Mouse (Mus musculus): Measurements from ENCODE around the gene Magi1. TPM values are rescaled to one million over a fixed set of nuclear protein-coding genes. Genes with fewer than 3 reads are reported as not detected.

Magi1 gene
- polyA plus RNA-seq, 1 experiment from 2014 or later = 10.9 TPM

- no peak overlapping the region for H3K4me2 ChIP-seq (replicated peaks; ENCODE audit: low read depth, low read length)
- no peak overlapping the region for H3K4me3 ChIP-seq (ENCODE audit: low read length)
- H3K9me3 ChIP-seq (ENCODE audit: control insufficient read depth, low read length) = no peaks in the 10 kb centered on the region
- no peaks in the 10 kb centered on the region for H3K27me3 ChIP-seq (ENCODE audit: control insufficient read depth, insufficient read depth, low read length)
- H3K4me1 ChIP-seq (ENCODE audit: control insufficient read depth, insufficient read depth, low read length) = no peaks in the 10 kb centered on the region
- ATAC-seq (ENCODE audit: low FRiP score, low TSS enrichment) = no peak
- no peak overlapping the region for H3K27ac ChIP-seq (ENCODE audit: low read depth, low read length)
- no peak overlapping the region for H3K9ac ChIP-seq (ENCODE audit: low read depth, low read length)
- H3K36me3 ChIP-seq (ENCODE audit: control insufficient read depth, insufficient read depth, low read length) = no peaks in the 10 kb centered on the region
- 82% methylated on average over 7 of the region's 7 CpGs for WGBS
These were observed 19.4 kb downstream of the Magi1 start for GRCm38 (mm10) chr6:94264183-94264941.

- H3K27ac ChIP-seq (ENCODE audit: low read depth, low read length) = no peak overlapping the region
- no peak for ATAC-seq (ENCODE audit: low FRiP score, low TSS enrichment)
- WGBS = 92% methylated on average over 5 of the region's 5 CpGs
- no peaks in the 10 kb centered on the region for H3K36me3 ChIP-seq (ENCODE audit: control insufficient read depth, insufficient read depth, low read length)
- no peaks in the 10 kb centered on the region for H3K9me3 ChIP-seq (ENCODE audit: control insufficient read depth, low read length)
- no peak overlapping the region for H3K9ac ChIP-seq (ENCODE audit: low read depth, low read length)
- H3K4me1 ChIP-seq (ENCODE audit: control insufficient read depth, insufficient read depth, low read length) = peaks cover 18% of the 10 kb centered on the region; the same call in 1 of the 2 replicates
- H3K4me2 ChIP-seq (replicated peaks; ENCODE audit: low read depth, low read length) = no peak overlapping the region
- no peak overlapping the region for H3K4me3 ChIP-seq (ENCODE audit: low read length)
- H3K27me3 ChIP-seq (ENCODE audit: control insufficient read depth, insufficient read depth, low read length) = no peaks in the 10 kb centered on the region
These were observed 22.9 kb downstream of the Magi1 start for GRCm38 (mm10) chr6:94260831-94261230.

GRCm38 (mm10) chr6:94259981-94260380, 23.7 kb downstream of the Magi1 start:
- H3K9ac ChIP-seq (ENCODE audit: low read depth, low read length) = no peak overlapping the region
- H3K4me3 ChIP-seq (ENCODE audit: low read length) = no peak overlapping the region
- no peak overlapping the region for H3K4me2 ChIP-seq (replicated peaks; ENCODE audit: low read depth, low read length)
- no peak for ATAC-seq (ENCODE audit: low FRiP score, low TSS enrichment)
- 94% methylated on average over 2 of the region's 2 CpGs for WGBS
- no peaks in the 10 kb centered on the region for H3K36me3 ChIP-seq (ENCODE audit: control insufficient read depth, insufficient read depth, low read length)
- H3K27ac ChIP-seq (ENCODE audit: low read depth, low read length) = no peak overlapping the region
- no peaks in the 10 kb centered on the region for H3K9me3 ChIP-seq (ENCODE audit: control insufficient read depth, low read length)
- peaks cover 26% of the 10 kb centered on the region; the same call in 1 of the 2 replicates for H3K4me1 ChIP-seq (ENCODE audit: control insufficient read depth, insufficient read depth, low read length)
- no peaks in the 10 kb centered on the region for H3K27me3 ChIP-seq (ENCODE audit: control insufficient read depth, insufficient read depth, low read length)

GRCm38 (mm10) chr6:94257831-94258173, 25.9 kb downstream of the Magi1 start:
- no peaks in the 10 kb centered on the region for H3K9me3 ChIP-seq (ENCODE audit: control insufficient read depth, low read length)
- 76% methylated on average over 3 of the region's 3 CpGs for WGBS
- ATAC-seq (ENCODE audit: low FRiP score, low TSS enrichment) = no peak
- H3K4me2 ChIP-seq (replicated peaks; ENCODE audit: low read depth, low read length) = no peak overlapping the region
- no peaks in the 10 kb centered on the region for H3K27me3 ChIP-seq (ENCODE audit: control insufficient read depth, insufficient read depth, low read length)
- H3K4me3 ChIP-seq (ENCODE audit: low read length) = no peak overlapping the region
- no peak overlapping the region for H3K9ac ChIP-seq (ENCODE audit: low read depth, low read length)
- no peak overlapping the region for H3K27ac ChIP-seq (ENCODE audit: low read depth, low read length)
- peaks cover 40% of the 10 kb centered on the region for H3K4me1 ChIP-seq (ENCODE audit: control insufficient read depth, insufficient read depth, low read length)
- no peaks in the 10 kb centered on the region for H3K36me3 ChIP-seq (ENCODE audit: control insufficient read depth, insufficient read depth, low read length)

GRCm38 (mm10) chr6:94256982-94257830, 26.5 kb downstream of the Magi1 start:
- Histone ChIP-seq H3K36me3 (ENCODE audit: control insufficient read depth, insufficient read depth, low read length) (no peaks in the 10 kb centered on the region), H3K27ac (ENCODE audit: low read depth, low read length) (peak overlapping the region; percentile 75), H3K4me2 (replicated peaks; ENCODE audit: low read depth, low read length) (no peak overlapping the region), H3K27me3 (ENCODE audit: control insufficient read depth, insufficient read depth, low read length) (no peaks in the 10 kb centered on the region), H3K9ac (ENCODE audit: low read depth, low read length) (no peak overlapping the region), H3K4me3 (ENCODE audit: low read length) (no peak overlapping the region), H3K4me1 (ENCODE audit: control insufficient read depth, insufficient read depth, low read length) (peaks cover 40% of the 10 kb centered on the region), H3K9me3 (ENCODE audit: control insufficient read depth, low read length) (no peaks in the 10 kb centered on the region)
- 38% methylated on average over 12 of the region's 12 CpGs for WGBS
- 0 out of 2 replicates have a peak, but pooled peaks have one; percentile 26 for ATAC-seq (ENCODE audit: low FRiP score, low TSS enrichment)

GRCm38 (mm10) chr6:94253943-94254342, 29.8 kb downstream of the Magi1 start:
- H3K4me1 ChIP-seq (ENCODE audit: control insufficient read depth, insufficient read depth, low read length) = peaks cover 49% of the 10 kb centered on the region
- H3K9me3 ChIP-seq (ENCODE audit: control insufficient read depth, low read length) = no peaks in the 10 kb centered on the region
- no peaks in the 10 kb centered on the region for H3K27me3 ChIP-seq (ENCODE audit: control insufficient read depth, insufficient read depth, low read length)
- no peak overlapping the region for H3K9ac ChIP-seq (ENCODE audit: low read depth, low read length)
- H3K4me2 ChIP-seq (replicated peaks; ENCODE audit: low read depth, low read length) = no peak overlapping the region
- WGBS = 79% methylated on average over 8 of the region's 8 CpGs
- H3K27ac ChIP-seq (ENCODE audit: low read depth, low read length) = no peak overlapping the region
- H3K4me3 ChIP-seq (ENCODE audit: low read length) = no peak overlapping the region
- no peaks in the 10 kb centered on the region for H3K36me3 ChIP-seq (ENCODE audit: control insufficient read depth, insufficient read depth, low read length)
- peak; percentile 36 for ATAC-seq (ENCODE audit: low FRiP score, low TSS enrichment)

- ATAC-seq (ENCODE audit: low FRiP score, low TSS enrichment) = no peak
- Histone ChIP-seq H3K27ac (ENCODE audit: low read depth, low read length) (no peak overlapping the region), H3K4me1 (ENCODE audit: control insufficient read depth, insufficient read depth, low read length) (peaks cover 37% of the 10 kb centered on the region)
These were observed 32.3 kb downstream of the Magi1 start for GRCm38 (mm10) chr6:94251358-94251945.

GRCm38 (mm10) chr6:94249286-94249790, 34.4 kb downstream of the Magi1 start:
- Histone ChIP-seq H3K27ac (ENCODE audit: low read depth, low read length) (no peak overlapping the region), H3K9ac (ENCODE audit: low read depth, low read length) (no peak overlapping the region), H3K4me2 (replicated peaks; ENCODE audit: low read depth, low read length) (no peak overlapping the region), H3K9me3 (ENCODE audit: control insufficient read depth, low read length) (no peaks in the 10 kb centered on the region), H3K4me3 (ENCODE audit: low read length) (no peak overlapping the region), H3K27me3 (ENCODE audit: control insufficient read depth, insufficient read depth, low read length) (no peaks in the 10 kb centered on the region), H3K36me3 (ENCODE audit: control insufficient read depth, insufficient read depth, low read length) (no peaks in the 10 kb centered on the region), H3K4me1 (ENCODE audit: control insufficient read depth, insufficient read depth, low read length) (peaks cover 18% of the 10 kb centered on the region)
- 0 out of 2 replicates have a peak, but pooled peaks have one; percentile 56 for ATAC-seq (ENCODE audit: low FRiP score, low TSS enrichment)
- WGBS = 66% methylated on average over 9 of the region's 9 CpGs

More at GRCm38 (mm10) chr6:94251358-94251945, 32.3 kb downstream of the Magi1 start:
- no peak overlapping the region for H3K4me2 ChIP-seq (replicated peaks; ENCODE audit: low read depth, low read length)
- no peaks in the 10 kb centered on the region for H3K9me3 ChIP-seq (ENCODE audit: control insufficient read depth, low read length)
- no peak overlapping the region for H3K4me3 ChIP-seq (ENCODE audit: low read length)
- no peak overlapping the region for H3K9ac ChIP-seq (ENCODE audit: low read depth, low read length)
- no peaks in the 10 kb centered on the region for H3K36me3 ChIP-seq (ENCODE audit: control insufficient read depth, insufficient read depth, low read length)
- WGBS = 55% methylated on average over 8 of the region's 8 CpGs
- H3K27me3 ChIP-seq (ENCODE audit: control insufficient read depth, insufficient read depth, low read length) = no peaks in the 10 kb centered on the region

All from kidney, embryonic 14.5 days (tissue).